Mouse (Mus musculus) heart, postnatal 4 days (tissue): ENCODE results near the gene Nfe2l3. TPM values are rescaled to one million over a fixed set of nuclear protein-coding genes. Genes with fewer than 3 reads are reported as not detected.
A peak's percentile ranks its signal among the peaks of the same experiment; 100 is the strongest.

Experiments used
- DNase-seq: peaks from one replicate; pipeline ENCODE4 v3.0.0; 2021
- total RNA-seq, 2 experiments: library from RNA; stranded (reverse); gene quantifications; 2 replicates each; pipeline ENCODE4 v1.2.3; 2021

Nfe2l3 gene
- total RNA-seq, 2 experiments from 2014 or later: 1.1 to 2.2 TPM

DNA sequence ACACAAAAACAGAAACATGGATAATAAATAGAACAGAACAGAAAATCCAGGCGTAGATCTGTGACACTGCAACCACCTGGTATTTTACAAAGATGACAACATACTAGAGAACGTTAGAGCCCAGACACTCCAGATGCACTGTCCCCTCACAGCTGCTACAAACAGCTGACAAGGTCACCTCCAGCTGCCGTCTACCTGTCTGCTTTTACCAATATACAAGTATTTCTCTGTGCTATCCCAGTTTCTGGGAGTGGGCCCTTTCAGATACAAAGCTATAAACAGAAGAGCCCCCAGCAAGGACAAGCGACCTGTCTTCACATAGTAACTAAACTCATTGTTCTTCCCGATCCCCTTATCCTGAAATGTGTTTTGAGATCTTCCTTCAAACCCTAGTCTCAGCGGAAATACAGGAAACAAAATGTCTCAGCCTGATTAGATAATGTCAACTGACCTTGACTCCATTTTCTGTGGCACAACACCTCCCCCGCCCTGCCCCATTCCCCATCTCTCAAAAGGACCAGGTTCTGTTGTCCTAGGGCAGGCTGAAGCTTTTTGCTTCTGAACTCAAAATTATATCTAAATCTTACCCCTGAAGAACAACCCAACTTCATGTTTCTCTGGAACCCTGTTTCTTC lies 53.7 kb downstream of the Nfe2l3 start:
- DNase-seq: no peak

DNA sequence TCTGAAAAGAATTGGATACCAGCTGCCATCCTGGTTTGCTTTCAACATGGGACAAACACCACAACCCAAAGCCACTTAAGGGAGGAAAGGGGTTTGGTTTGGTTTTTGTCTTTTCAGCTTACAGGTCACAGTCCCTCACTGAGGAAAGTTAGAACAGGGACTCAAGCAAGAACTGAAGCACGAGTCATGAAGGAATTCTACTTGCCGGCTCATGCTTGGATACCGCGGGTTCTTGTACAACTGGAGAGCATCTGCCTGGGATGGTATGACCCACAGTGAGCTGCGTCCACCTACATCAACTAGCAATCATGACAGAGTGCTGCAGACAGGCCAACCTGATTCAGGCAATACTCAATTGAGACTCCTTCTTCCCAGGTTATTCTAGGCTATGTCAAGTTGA lies 54.3 kb downstream of the Nfe2l3 start:
- no peak for DNase-seq

DNA sequence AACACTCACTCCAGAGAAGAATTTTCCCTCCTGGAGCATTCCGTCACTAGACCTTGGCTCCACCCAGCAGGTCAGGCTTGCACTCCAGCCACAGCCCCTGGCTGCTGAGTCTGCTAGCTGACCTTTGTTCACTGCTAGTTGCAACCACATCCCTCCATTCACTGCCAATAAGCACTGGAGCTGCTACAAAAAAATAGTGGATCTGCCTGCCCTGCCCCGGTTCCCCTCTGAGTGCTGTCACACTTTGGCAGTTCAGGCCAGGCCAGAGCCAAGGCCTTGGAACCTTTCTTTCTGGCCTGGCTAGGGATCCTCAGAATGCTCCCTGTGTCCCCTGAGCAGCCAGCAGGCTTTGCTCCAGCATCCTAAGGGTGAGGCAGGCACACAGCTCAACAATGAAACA lies 57.3 kb downstream of the Nfe2l3 start:
- DNase-seq: peak; percentile 23

DNA sequence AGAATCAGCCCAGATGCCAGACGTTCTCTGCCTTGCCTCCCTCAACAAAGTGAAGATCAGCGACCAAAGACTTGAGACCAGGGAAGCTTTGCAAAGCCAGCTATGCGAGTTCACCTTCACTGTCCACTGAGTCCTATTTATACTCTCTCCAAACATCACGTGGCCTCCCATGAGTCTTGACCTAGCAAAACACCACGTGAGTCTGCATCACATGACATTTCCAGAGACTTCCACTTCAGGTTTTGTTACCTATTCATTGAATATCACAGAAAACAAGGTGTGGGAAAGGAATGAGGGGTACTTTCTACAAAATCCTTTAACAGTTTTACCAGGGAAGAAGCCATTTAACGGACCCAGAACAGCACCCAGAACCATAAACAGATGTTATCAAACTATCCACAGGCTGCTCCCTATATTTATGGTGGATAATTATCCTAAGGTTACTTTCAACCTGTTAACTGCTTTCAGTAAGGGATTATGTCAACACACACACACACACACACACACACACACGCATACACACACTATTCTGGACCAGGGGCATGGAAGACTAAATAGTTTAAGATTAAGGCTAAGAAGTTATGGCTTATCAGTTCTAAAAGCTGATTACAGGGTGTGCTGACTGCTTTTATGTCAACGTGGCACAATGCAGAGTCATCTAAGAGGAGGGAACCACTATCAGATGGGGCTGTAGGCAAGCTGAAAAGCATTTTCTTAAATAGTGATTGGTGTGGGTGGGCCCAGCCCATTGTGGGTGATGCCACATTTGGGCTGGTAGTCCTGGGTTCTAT lies 65.0 kb downstream of the Nfe2l3 start:
- no peak for DNase-seq

DNA sequence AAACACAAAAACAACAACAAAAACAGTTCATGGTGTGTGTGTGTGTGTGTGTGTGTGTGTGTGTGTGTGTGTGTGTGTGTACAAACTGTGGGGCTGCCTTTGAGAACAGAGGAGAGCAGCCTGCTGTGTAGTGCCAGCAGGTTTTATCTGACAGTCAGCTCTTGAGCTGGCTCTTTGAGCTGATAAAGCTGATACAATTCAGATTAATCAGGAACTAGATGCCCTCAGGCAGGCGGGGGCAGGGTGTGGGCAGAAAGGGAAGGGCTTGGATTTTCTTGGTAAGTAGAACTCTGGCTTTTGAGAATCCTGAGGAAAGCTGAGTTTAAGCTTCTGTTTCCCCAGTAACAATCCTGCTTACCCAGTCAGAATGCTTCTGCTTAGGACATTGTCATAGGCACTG lies 73.2 kb downstream of the Nfe2l3 start:
- DNase-seq: no peak

DNA sequence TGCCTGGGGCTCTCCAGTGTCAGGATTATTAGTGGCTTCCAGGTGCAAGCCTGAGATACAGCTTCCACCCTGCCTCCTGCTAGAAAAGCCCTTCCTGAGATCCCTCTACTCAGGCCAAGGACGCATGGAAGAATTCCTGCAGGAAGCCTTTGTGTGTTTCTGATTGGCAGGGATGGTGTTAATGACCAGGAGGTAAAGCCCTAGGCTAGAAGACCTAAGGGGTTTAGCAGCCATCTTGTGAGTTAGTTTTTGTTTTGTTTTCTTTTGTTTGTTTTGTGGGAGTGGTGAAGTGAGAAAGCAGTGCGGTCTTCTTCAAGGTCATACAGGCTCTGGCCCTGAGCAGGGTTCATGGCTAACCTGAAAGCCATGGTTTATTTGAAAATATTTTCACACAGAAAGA lies 75.1 kb downstream of the Nfe2l3 start:
- DNase-seq: no peak

Other genes with a start within 250 kb of the Nfe2l3 start
- gene Hnrnpa2b1, start 37.2 kb downstream of the Nfe2l3 start, total RNA-seq: 100 to 1,000 TPM; 646 to 668 TPM
- 100 to 1,000 TPM; 172 to 178 TPM for gene Cbx3, start 37.7 kb downstream of the Nfe2l3 start, total RNA-seq
- 10 to 100 TPM in 1 of 2 experiments, 1 to 10 TPM in 1; 7.9 to 10.4 TPM for gene Snx10, start 91.2 kb downstream of the Nfe2l3 start, total RNA-seq